Mouse (Mus musculus) G1E (cell line): ENCODE measurements around the gene Hnrnpl. TPM values are rescaled to one million over a fixed set of nuclear protein-coding genes. Genes with fewer than 3 reads are reported as not detected.

Source experiments
- ATAC-seq: 2 replicates; pipeline ENCODE4 v1.8.0; 2016; ENCODE audit warnings: mild to moderate bottlenecking; ENCODE audit not compliant: insufficient number of reproducible peaks, poor library complexity, low FRiP score, severe bottlenecking; ENCODE audit errors: extremely low read depth
- DNase-seq: peaks from one replicate; pipeline ENCODE4 v3.0.0; 2012; ENCODE audit warnings: low spot score
- H3K27me3 ChIP-seq: 2 replicates; pipeline ENCODE4 v1.6.1; 2012; ENCODE audit warnings: mild to moderate bottlenecking, low read length, inconsistent platforms; ENCODE audit not compliant: insufficient read depth
- H3K36me3 ChIP-seq: replicated peaks from 2 replicates; pipeline ENCODE3; 2012; ENCODE audit warnings: mild to moderate bottlenecking, inconsistent platforms
- H3K4me1 ChIP-seq: 2 replicates; pipeline ENCODE4 v1.6.1; 2012; ENCODE audit warnings: low read depth, low read length, inconsistent platforms, mixed read lengths; ENCODE audit not compliant: insufficient read depth
- H3K4me3 ChIP-seq: 2 replicates; pipeline ENCODE4 v1.5.1; 2012; ENCODE audit warnings: low read depth, mild to moderate bottlenecking, inconsistent platforms, low read length, moderate library complexity, mixed read lengths
- H3K9me3 ChIP-seq: replicated peaks from 2 replicates; pipeline ENCODE4 v1.6.1; 2012; ENCODE audit warnings: inconsistent platforms
- CTCF ChIP-seq: IDR thresholded peaks from 2 replicates; pipeline ENCODE4 v1.5.1; 2012; ENCODE audit warnings: low read depth, low read length, inconsistent platforms, mixed read lengths
- GATA1 ChIP-seq: IDR thresholded peaks from 2 replicates; pipeline ENCODE4 v1.6.1; 2012; ENCODE audit warnings: borderline replicate concordance, low read length, inconsistent platforms, mixed read lengths
- GATA2 ChIP-seq: IDR thresholded peaks from 2 replicates; pipeline ENCODE4 v1.6.1; 2012; ENCODE audit warnings: low read depth, low read length, inconsistent platforms, borderline replicate concordance
- POLR2AphosphoS5 ChIP-seq: IDR thresholded peaks from 2 replicates; pipeline ENCODE4 v1.6.1; 2012; ENCODE audit warnings: low read depth, low read length, inconsistent platforms; ENCODE audit not compliant: insufficient replicate concordance
- TAL1 ChIP-seq: conservative IDR thresholded peaks from 2 replicates; pipeline ENCODE4 v1.6.1; 2012; ENCODE audit warnings: low read depth, low read length, inconsistent platforms, mixed read lengths
- polyA plus RNA-seq: library from polyadenylated mRNA; stranded (reverse); fragments of >175 nt; gene quantifications from 2 replicates; pipeline ENCODE4 v1.2.3, GENCODE M21; 2012
- total RNA-seq, 2 experiments: library from RNA; stranded (forward) in 1 of 2; stranded (reverse) in 1 of 2; fragments of 200-1000 nt in 1 of 2; fragments of >200 nt in 1 of 2; fragmentation: Nextera tagmentation in 1 of 2; gene quantifications; 2 replicates each; pipeline ENCODE4 v1.2.3; 2014 to 2017

Gene Hnrnpl
- total and polyA plus RNA-seq, 3 experiments: 279 to 470 (median 430) TPM

DNA sequence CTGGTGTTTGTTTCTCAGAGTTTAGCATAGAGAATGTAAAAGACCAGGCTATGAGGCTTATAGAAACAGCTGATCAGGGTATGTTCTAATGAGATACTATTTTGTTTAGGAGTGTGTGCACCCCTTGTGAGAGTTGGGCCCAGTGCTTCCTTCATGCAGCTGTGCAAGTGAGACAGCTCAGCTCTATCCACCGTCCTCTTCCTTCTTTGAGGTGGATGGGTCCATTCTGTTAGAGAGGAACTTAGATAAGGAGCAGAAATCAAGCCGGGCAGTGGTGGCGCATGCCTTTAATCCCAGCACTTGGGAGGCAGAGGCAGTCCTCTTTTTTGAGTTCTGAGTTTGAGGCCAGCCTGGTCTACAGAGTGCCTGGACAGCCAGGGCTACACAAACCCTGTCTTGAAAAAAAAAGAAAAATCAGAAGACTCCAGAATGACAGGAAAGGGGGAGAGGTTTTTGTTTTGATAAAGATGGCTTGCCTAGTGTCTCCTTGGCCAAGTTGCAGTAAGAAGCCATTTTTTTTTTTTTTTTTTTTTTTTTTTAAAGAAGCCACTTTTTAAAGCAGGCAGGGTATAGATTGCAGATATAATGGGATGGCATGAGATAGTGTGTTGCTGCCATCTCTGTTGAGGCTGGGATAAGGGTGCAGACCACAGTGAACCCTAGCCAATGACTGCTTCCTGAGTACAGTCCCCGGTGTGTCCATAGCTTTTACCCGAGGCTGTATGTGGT, 6.1 kb downstream of the Hnrnpl start:
- Histone ChIP-seq H3K9me3 (no peaks in the 10 kb centered on the region), H3K27me3 (no peaks in the 10 kb centered on the region), H3K4me1 (peaks cover 79% of the 10 kb centered on the region), H3K4me3 (peak overlapping the region; percentile 68; the same call in 1 of the 2 replicates), H3K36me3 (peaks cover 77% of the 10 kb centered on the region)
- ATAC-seq: no peak
- no peak for DNase-seq
- TF ChIP-seq POLR2AphosphoS5 (no peak), GATA2 (no peak), GATA1 (no peak), CTCF (no peak), TAL1 (no peak)

DNA sequence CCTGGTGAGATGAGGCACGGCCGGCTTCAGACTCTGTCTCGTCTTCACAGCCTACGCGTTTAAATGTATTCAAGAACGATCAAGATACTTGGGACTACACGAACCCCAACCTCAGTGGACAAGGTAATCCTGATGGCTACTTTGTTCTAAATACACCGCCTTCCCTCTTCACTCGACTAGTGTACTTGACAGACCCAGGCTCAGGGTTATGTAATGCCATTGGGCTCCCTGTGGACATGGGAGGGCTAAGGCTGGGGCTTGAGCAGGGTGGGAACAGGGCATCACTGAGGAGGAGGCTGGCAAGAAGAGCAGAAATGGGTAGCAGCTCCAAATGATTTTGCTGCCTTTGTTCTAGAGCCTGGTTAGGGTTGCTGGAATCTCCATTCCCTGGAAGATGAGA, 6.9 kb downstream of the Hnrnpl start:
- Histone ChIP-seq H3K27me3 (no peaks in the 10 kb centered on the region), H3K36me3 (peaks cover 85% of the 10 kb centered on the region), H3K4me3 (peak overlapping the region; percentile 68; the same call in 1 of the 2 replicates), H3K4me1 (peaks cover 83% of the 10 kb centered on the region), H3K9me3 (no peaks in the 10 kb centered on the region)
- DNase-seq (no peak), ATAC-seq (no peak)
- TF ChIP-seq CTCF: no peak
- TF ChIP-seq POLR2AphosphoS5: no peak
- no peak for TF ChIP-seq GATA1
- no peak for TF ChIP-seq GATA2
- TF ChIP-seq TAL1: no peak

DNA sequence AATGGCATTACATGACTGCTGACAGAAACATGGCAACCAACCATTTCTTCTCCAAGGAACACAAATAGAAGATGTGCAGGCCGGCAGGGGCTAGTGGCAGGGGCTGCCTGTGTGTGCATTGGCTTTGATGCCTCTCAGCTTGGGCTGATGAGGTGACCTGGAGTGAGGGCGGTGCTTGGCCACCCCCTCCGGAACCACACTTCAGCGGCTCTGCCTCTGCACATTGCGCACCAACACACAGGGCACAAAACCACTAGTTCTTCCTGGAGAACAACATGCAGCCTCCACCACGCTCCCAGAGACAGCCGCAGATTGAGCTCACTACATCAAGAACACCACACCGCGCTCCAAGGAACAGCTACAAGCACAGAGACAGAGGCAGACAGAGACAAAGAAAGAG, 7.9 kb downstream of the Hnrnpl start:
- no peak for ATAC-seq
- Histone ChIP-seq H3K36me3 (peaks cover 95% of the 10 kb centered on the region), H3K9me3 (no peaks in the 10 kb centered on the region), H3K4me3 (peak overlapping the region; percentile 68; the same call in 1 of the 2 replicates), H3K4me1 (peaks cover 93% of the 10 kb centered on the region), H3K27me3 (no peaks in the 10 kb centered on the region)
- no peak for DNase-seq
- TF ChIP-seq GATA1 (no peak), POLR2AphosphoS5 (0 out of 2 replicates have a peak, but pooled peaks have one; percentile 38)

DNA sequence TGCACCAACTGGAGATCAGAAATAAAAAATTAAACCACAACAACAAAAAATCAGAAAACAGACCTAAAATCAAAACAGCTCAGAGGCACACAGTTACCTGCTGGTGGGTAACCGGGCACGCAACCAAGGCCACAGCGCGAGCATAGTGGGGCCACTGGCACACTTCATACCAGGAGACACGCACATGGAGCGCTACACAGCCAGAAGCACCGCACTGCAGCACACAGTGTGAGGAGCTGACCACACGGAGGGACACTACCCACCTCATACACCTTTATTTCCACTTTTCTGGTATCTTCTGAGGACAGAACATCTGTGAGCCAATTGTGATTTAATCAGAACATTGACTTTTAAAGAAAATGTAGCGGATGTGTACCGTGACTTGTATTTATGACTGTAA, 8.6 kb downstream of the Hnrnpl start:
- Histone ChIP-seq H3K9me3 (no peaks in the 10 kb centered on the region), H3K27me3 (no peaks in the 10 kb centered on the region), H3K4me1 (peaks cover 97% of the 10 kb centered on the region), H3K36me3 (peaks cover 99% of the 10 kb centered on the region), H3K4me3 (peak overlapping the region; percentile 69)
- DNase-seq (no peak), ATAC-seq (no peak)
- TF ChIP-seq CTCF (no peak), POLR2AphosphoS5 (no peak), GATA2 (no peak), GATA1 (no peak), TAL1 (no peak)

DNA sequence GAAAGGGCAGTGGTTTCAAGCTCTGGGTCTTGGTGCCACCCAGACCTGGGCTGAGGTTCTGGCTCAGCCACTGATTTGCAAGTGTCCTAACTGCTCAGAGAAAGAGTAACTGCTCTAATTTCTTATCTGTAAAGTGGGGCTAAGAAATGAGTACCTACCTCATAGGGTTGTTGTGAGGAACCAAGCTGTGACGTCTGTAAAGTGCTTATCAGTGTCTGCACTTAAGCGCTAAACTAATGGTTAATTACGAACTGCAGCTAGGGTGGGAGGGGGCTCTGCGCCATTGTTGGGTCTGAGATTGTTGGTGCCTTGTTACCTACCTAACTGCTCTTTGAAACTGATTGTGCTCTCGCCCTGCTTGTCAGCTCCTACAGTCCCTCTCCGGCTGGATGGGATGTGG, 9.2 kb downstream of the Hnrnpl start:
- ATAC-seq (no peak), DNase-seq (no peak)
- H3K4me3 ChIP-seq: peak overlapping the region; percentile 69; the same call in 1 of the 2 replicates
- peaks cover 96% of the 10 kb centered on the region for H3K4me1 ChIP-seq
- peaks cover 99% of the 10 kb centered on the region for H3K36me3 ChIP-seq
- no peaks in the 10 kb centered on the region for H3K27me3 ChIP-seq
- H3K9me3 ChIP-seq: no peaks in the 10 kb centered on the region
- TF ChIP-seq TAL1 (no peak), CTCF (no peak), GATA2 (no peak), GATA1 (no peak), POLR2AphosphoS5 (no peak)

DNA sequence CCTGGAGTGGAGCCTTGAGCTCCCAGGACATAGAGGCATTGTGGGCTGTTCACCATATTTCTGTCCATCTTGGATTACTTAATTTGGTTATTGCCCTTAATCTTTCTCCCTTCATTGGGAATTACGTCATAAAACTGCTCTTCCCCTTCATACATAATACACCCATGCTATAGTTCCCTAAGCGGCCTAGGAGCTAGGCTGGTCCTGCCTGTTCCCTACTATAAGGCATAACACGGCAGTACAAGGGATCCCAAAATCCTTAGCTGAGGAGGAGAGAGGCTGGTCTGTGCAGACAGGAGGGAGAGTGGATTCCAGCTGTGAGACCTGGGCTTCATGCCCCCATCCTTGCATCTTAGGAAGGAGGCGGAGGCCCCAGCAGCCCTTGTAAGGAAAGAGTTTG, 9.6 kb downstream of the Hnrnpl start:
- Histone ChIP-seq H3K9me3 (no peaks in the 10 kb centered on the region), H3K36me3 (peaks cover 99% of the 10 kb centered on the region), H3K4me1 (peaks cover 96% of the 10 kb centered on the region), H3K27me3 (no peaks in the 10 kb centered on the region), H3K4me3 (peak overlapping the region; percentile 52; the same call in 1 of the 2 replicates)
- ATAC-seq (no peak), DNase-seq (no peak)
- TF ChIP-seq CTCF (no peak), GATA1 (no peak), TAL1 (no peak), GATA2 (no peak), POLR2AphosphoS5 (no peak)
